9 mouse cellular contexts compared by ENCODE assay signal in genomic region chr6:100526066-100526465, GRCm38 (mm10).
DNase-seq lines count a peak whose midpoint lies in the region; ATAC-seq and TF ChIP-seq lines count a peak whose summit lies in the region.
"Had no signal": no experiment of that assay in that cellular context is flagged by ENCODE, and none has a peak within 500 bp of the region (broad histone marks: within the 10 kb centered on the region; RNA-seq: fewer than 3 reads in every experiment).

No protein-coding gene starts in this region.

- H3K4me1 ChIP-seq in lung, embryonic 14.5 days (ENCODE audit: insufficient read depth) = peaks cover 15% of the 10 kb centered on the region; the same call in 1 of the 2 replicates
- H3K4me1 ChIP-seq in embryonic facial prominence, embryonic 10.5 days = peaks cover 42% of the 10 kb centered on the region
- peaks cover 9% of the 10 kb centered on the region for H3K4me1 ChIP-seq in hindbrain, embryonic 15.5 days (replicated peaks)
- peaks cover 16% of the 10 kb centered on the region for H3K4me1 ChIP-seq in neural tube, embryonic 15.5 days

- no peaks in the 10 kb centered on the region for H3K27me3 ChIP-seq in lung, embryonic 14.5 days (ENCODE audit: insufficient read depth, low read length)
- H3K27me3 ChIP-seq in embryonic facial prominence, embryonic 10.5 days (replicated peaks; ENCODE audit: low read depth, poor library complexity, severe bottlenecking) = peaks cover 75% of the 10 kb centered on the region
- 0 out of 2 replicates have a peak, but pooled peaks cover 11% of the 10 kb centered on the region for H3K27me3 ChIP-seq in hindbrain, embryonic 15.5 days
- peaks cover 5% of the 10 kb centered on the region for H3K27me3 ChIP-seq in neural tube, embryonic 15.5 days (replicated peaks)

- H3K36me3 ChIP-seq in lung, embryonic 14.5 days (ENCODE audit: insufficient read depth) = no peaks in the 10 kb centered on the region
- no peaks in the 10 kb centered on the region for H3K36me3 ChIP-seq in embryonic facial prominence, embryonic 10.5 days (replicated peaks)
- no peaks in the 10 kb centered on the region for H3K36me3 ChIP-seq in hindbrain, embryonic 15.5 days
- no peaks in the 10 kb centered on the region for H3K36me3 ChIP-seq in neural tube, embryonic 15.5 days

- WGBS in lung, embryonic 14.5 days = 11% methylated on average over 9 of the region's 9 CpGs
- WGBS in embryonic facial prominence, embryonic 10.5 days = 4% methylated on average over 9 of the region's 9 CpGs
- WGBS in hindbrain, embryonic 15.5 days = 6% methylated on average over 9 of the region's 9 CpGs
- WGBS in neural tube, embryonic 15.5 days = 6% methylated on average over 9 of the region's 9 CpGs

- TF ChIP-seq CTCF in lung, embryonic 14.5 days (IDR thresholded peaks at IDR 0.05; ENCODE audit: low read depth) = no peak

- H3K27ac ChIP-seq in lung, embryonic 14.5 days (ENCODE audit: low read depth) = no peak overlapping the region
- H3K27ac ChIP-seq in embryonic facial prominence, embryonic 10.5 days (replicated peaks) = no peak overlapping the region; the same call in 1 of the 2 replicates
- H3K27ac ChIP-seq in hindbrain, embryonic 15.5 days (replicated peaks) = no peak overlapping the region
- H3K27ac ChIP-seq in neural tube, embryonic 15.5 days (replicated peaks) = no peak overlapping the region

- no peaks in the 10 kb centered on the region for H3K9me3 ChIP-seq in lung, embryonic 14.5 days (ENCODE audit: low read depth, low read length)
- H3K9me3 ChIP-seq in embryonic facial prominence, embryonic 10.5 days = no peaks in the 10 kb centered on the region
- no peaks in the 10 kb centered on the region for H3K9me3 ChIP-seq in hindbrain, embryonic 15.5 days
- no peaks in the 10 kb centered on the region for H3K9me3 ChIP-seq in neural tube, embryonic 15.5 days (replicated peaks)

- no peak for DNase-seq in lung, embryonic 14.5 days
- DNase-seq in lung, postnatal 10 days = no peak
- DNase-seq in embryonic facial prominence, embryonic 10.5 days (ENCODE audit: low spot score) = peak; percentile 29
- no peak for DNase-seq in spleen, adult 18-20 months
- DNase-seq in right cerebral cortex, postnatal 14 days = no peak
- DNase-seq in natural killer cell, adult 2 months (ENCODE audit: low spot score in 2 of 2) = no peak
- DNase-seq: cerebellum, postnatal 10 days had no signal

- H3K4me2 ChIP-seq in lung, embryonic 14.5 days = peak overlapping the region; percentile 27
- H3K4me2 ChIP-seq in hindbrain, embryonic 15.5 days = peak overlapping the region; percentile 11
- H3K4me2 ChIP-seq in neural tube, embryonic 15.5 days = peak overlapping the region; percentile 5; the same call in 1 of the 2 replicates

- no peak overlapping the region for H3K9ac ChIP-seq in lung, embryonic 14.5 days
- no peak overlapping the region for H3K9ac ChIP-seq in hindbrain, embryonic 15.5 days
- no peak overlapping the region for H3K9ac ChIP-seq in neural tube, embryonic 15.5 days (replicated peaks)

- H3K4me3 ChIP-seq in lung, embryonic 14.5 days (ENCODE audit: low read depth, low read length) = no peak overlapping the region
- no peak overlapping the region for H3K4me3 ChIP-seq in embryonic facial prominence, embryonic 10.5 days
- H3K4me3 ChIP-seq in hindbrain, embryonic 15.5 days = no peak overlapping the region
- H3K4me3 ChIP-seq in neural tube, embryonic 15.5 days (replicated peaks) = no peak overlapping the region

- ATAC-seq in lung, embryonic 14.5 days (ENCODE audit: insufficient read depth) = no peak; the same call in 1 of the 2 replicates
- ATAC-seq in hindbrain, embryonic 15.5 days (ENCODE audit: low FRiP score, low read depth) = no peak
- no peak for ATAC-seq in neural tube, embryonic 15.5 days (ENCODE audit: low FRiP score)
